Mouse (Mus musculus): ENCODE measurements around the gene Ubb.

DNA sequence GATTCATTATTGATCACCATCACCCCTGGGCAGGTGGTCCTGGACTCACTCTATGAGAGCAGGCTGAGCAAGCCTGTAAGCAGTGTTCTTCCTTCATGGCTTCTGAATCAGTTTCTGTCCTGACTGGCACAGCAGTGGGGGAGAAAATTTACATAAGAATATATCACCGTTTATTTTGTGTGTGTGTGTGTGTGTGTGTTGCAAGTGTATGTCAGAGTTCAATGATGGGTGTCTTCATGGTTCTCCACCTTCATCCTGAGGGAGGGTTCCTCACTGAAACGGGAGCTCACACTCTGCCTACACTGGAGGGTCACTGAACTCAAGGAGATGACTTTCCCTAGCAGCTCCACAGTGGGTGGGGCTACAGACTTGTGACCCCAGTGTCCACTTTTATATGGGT lies 10.0 kb upstream of the Ubb start:
- TF ChIP-seq CTCF (IDR thresholded peaks at IDR 0.05; ENCODE audit: low read depth, low read length) (no peak), POLR2AphosphoS5 (IDR thresholded peaks at IDR 0.05; ENCODE audit: insufficient replicate concordance, low read depth, low read length) (no peak), TAL1 (conservative IDR thresholded peaks at IDR 0.05; ENCODE audit: low read depth, low read length) (no peak), GATA2 (IDR thresholded peaks at IDR 0.05; ENCODE audit: borderline replicate concordance, low read depth, low read length) (no peak), GATA1 (IDR thresholded peaks at IDR 0.05; ENCODE audit: borderline replicate concordance, low read length) (no peak)

All from G1E (cell line).